Mouse (Mus musculus): Measurements from ENCODE around the gene Prkag3.

DNA sequence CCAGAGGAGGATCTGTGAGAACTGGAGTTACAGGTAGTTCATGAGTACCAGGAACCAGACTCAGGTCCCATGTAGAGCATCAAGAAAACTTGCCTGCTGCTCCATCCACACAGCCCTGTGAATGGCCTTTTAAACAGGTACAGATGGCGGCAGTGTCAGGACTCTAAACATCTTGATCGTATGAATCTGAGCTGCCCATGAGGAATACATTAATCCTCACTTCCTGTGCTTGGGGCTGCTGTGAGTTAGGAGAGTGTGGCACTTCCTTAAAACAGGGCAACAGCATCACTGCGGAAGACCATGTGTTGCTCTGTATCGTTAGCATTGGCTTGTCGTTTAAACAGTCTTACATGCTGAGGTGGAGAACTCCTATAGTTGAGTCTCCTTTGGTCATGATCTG lies 33.6 kb downstream of the Prkag3 start:
- TF ChIP-seq CTCF (IDR thresholded peaks at IDR 0.05; ENCODE audit: extremely low read depth, insufficient read depth, low read length) = no peak
- no peak for TF ChIP-seq POLR2A (IDR thresholded peaks at IDR 0.05; ENCODE audit: extremely low read depth, insufficient read depth, low read length)

All from cortical plate, adult 2 months (tissue).